Mouse (Mus musculus): ENCODE measurements around the gene Csk. TPM values are rescaled to one million over a fixed set of nuclear protein-coding genes. Genes with fewer than 3 reads are reported as not detected.

The Csk gene
- polyA plus RNA-seq, 1 experiment: 30.7 TPM

DNA sequence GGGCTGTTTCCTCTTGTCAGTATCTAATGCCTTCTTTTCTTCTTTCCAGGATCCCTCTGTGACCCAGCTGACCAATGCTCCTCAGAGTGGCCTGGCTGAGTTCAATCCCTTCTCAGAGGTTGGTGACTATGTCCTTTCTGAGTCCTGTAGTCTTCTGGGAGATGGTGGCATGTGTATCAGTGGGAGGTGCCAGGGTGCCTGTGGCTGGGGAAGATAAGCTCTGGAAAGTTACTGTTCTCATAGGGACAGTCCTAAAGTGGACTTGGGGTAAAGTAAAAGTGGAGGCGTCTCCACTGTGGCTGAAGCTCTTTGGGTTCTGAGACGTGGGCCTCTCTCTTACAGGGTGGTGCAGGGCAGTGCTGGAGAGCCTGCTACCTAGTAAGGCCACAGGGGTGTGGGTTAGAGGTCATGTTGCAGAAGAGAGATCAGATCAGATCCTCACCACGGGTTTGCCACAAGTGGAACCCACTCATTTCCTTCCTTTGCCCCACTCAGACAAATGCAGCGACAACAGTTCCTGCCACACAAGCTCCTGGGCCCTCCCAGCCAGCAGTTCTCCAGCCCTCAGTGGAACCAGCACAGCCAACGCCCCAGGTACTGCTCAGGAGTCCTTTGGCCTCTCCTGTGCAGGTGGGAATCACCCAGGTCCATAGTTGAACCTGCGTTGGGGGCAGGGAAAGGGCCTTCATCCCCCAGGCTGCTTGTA, 76.1 kb downstream of the Csk start:
- no peaks in the 10 kb centered on the region for H3K9me3 ChIP-seq (replicated peaks; ENCODE audit: control insufficient read depth, insufficient read depth, low read length, poor library complexity, severe bottlenecking)
- no peak overlapping the region for H3K9ac ChIP-seq (ENCODE audit: low read depth, poor library complexity, severe bottlenecking)
- no peak overlapping the region for H3K4me3 ChIP-seq (ENCODE audit: low read depth, low read length)
- H3K27ac ChIP-seq (ENCODE audit: insufficient read depth, low read length): no peak overlapping the region
- H3K27me3 ChIP-seq (ENCODE audit: control insufficient read depth, insufficient read depth, low read length, poor library complexity, severe bottlenecking): no peaks in the 10 kb centered on the region
- TF ChIP-seq POLR2A (IDR thresholded peaks at IDR 0.05; ENCODE audit: insufficient read depth, low read length) (no peak), EP300 (IDR thresholded peaks at IDR 0.05; ENCODE audit: insufficient read depth, low read depth, low read length) (no peak), CTCF (IDR thresholded peaks at IDR 0.05; ENCODE audit: low read depth, low read length) (no peak)
- no peaks in the 10 kb centered on the region for H3K4me1 ChIP-seq (ENCODE audit: control insufficient read depth, insufficient read depth, low read length)
- peaks cover 5% of the 10 kb centered on the region; the same call in 1 of the 2 replicates for H3K36me3 ChIP-seq (ENCODE audit: control insufficient read depth, insufficient read depth, low read length, poor library complexity, severe bottlenecking)

Other genes with a start within 250 kb of the Csk start
- gene Ppcdc, start 213.5 kb downstream of the Csk start, polyA plus RNA-seq (2011; ENCODE audit: insufficient read depth, insufficient read length, low read depth, missing spikeins): 35.6 and 39.8 TPM in 2 replicates
- gene Scamp5, start 185.6 kb downstream of the Csk start, polyA plus RNA-seq (2011; ENCODE audit: insufficient read depth, insufficient read length, low read depth, missing spikeins): 31.1 and 32.1 TPM in 2 replicates
- 14.3 and 17.6 TPM in 2 replicates for gene Rpp25, start 149.6 kb downstream of the Csk start, polyA plus RNA-seq (2011; ENCODE audit: insufficient read depth, insufficient read length, low read depth, missing spikeins)
- gene Cox5a, start 132.4 kb downstream of the Csk start, polyA plus RNA-seq (2011; ENCODE audit: insufficient read depth, insufficient read length, low read depth, missing spikeins): 490 and 512 TPM in 2 replicates
- 9.0 and 11.8 TPM in 2 replicates for gene Fam219b, start 116.1 kb downstream of the Csk start, polyA plus RNA-seq (2011; ENCODE audit: insufficient read depth, insufficient read length, low read depth, missing spikeins)
- gene Mpi, start 100.9 kb downstream of the Csk start, polyA plus RNA-seq (2011; ENCODE audit: insufficient read depth, insufficient read length, low read depth, missing spikeins): 39.1 TPM in 2 replicates
- 26.6 and 31.0 TPM in 2 replicates for gene Scamp2, start 92.7 kb downstream of the Csk start, polyA plus RNA-seq (2011; ENCODE audit: insufficient read depth, insufficient read length, low read depth, missing spikeins)
- 10.1 TPM in 2 replicates for gene Ulk3, start 64.2 kb downstream of the Csk start, polyA plus RNA-seq (2011; ENCODE audit: insufficient read depth, insufficient read length, low read depth, missing spikeins)
- gene Cplx3, start 47.4 kb downstream of the Csk start, polyA plus RNA-seq (2011; ENCODE audit: insufficient read depth, insufficient read length, low read depth, missing spikeins): not detected in 2 replicates
- gene Lman1l, start 32.9 kb downstream of the Csk start, polyA plus RNA-seq (2011; ENCODE audit: insufficient read depth, insufficient read length, low read depth, missing spikeins): not detected in 2 replicates
- gene Cyp1a2, start 30.1 kb upstream of the Csk start, polyA plus RNA-seq (2011; ENCODE audit: insufficient read depth, insufficient read length, low read depth, missing spikeins): 0.37 TPM in 1 of 2 replicates, not detected in the other
- 1.2 and 1.8 TPM in 2 replicates for gene Cyp1a1, start 34.3 kb upstream of the Csk start, polyA plus RNA-seq (2011; ENCODE audit: insufficient read depth, insufficient read length, low read depth, missing spikeins)
- gene Edc3, start 54.9 kb upstream of the Csk start, polyA plus RNA-seq (2011; ENCODE audit: insufficient read depth, insufficient read length, low read depth, missing spikeins): 22.0 and 26.3 TPM in 2 replicates
- gene Clk3, start 112.2 kb upstream of the Csk start, polyA plus RNA-seq (2011; ENCODE audit: insufficient read depth, insufficient read length, low read depth, missing spikeins): 71.2 and 77.7 TPM in 2 replicates
- 87.8 and 93.0 TPM in 2 replicates for gene Arid3b, start 183.2 kb upstream of the Csk start, polyA plus RNA-seq (2011; ENCODE audit: insufficient read depth, insufficient read length, low read depth, missing spikeins)

All from ES-Bruce4 (cell line).